Mouse (Mus musculus) heart, embryonic 10.5 days (tissue): ENCODE results near the gene Klhl7. TPM values are rescaled to one million over a fixed set of nuclear protein-coding genes. Genes with fewer than 3 reads are reported as not detected.
"Not testable (repeated sequence)": the region's sequence is repeated elsewhere in the genome, so short reads cannot be mapped to it uniquely, and the experiment has no call there.

Experiments used
- DNase-seq: peaks from one replicate; pipeline ENCODE4 v3.0.0-alpha.2; 2017; ENCODE audit warnings: low spot score
- H3K27ac ChIP-seq: fragments of 300-500 bp; sonication (generic); 2 replicates; pipeline ENCODE4 v1.5.1; 2016; ENCODE audit warnings: mild to moderate bottlenecking
- H3K27me3 ChIP-seq: fragments of 300-500 bp; sonication (generic); 2 replicates; pipeline ENCODE4 v1.6.1; 2016; ENCODE audit warnings: mild to moderate bottlenecking; ENCODE audit not compliant: poor library complexity, insufficient read depth, severe bottlenecking
- H3K36me3 ChIP-seq: fragments of 300-500 bp; sonication (generic); 2 replicates; pipeline ENCODE4 v1.6.1; 2016; ENCODE audit warnings: mild to moderate bottlenecking, moderate library complexity
- H3K4me1 ChIP-seq: fragments of 300-500 bp; sonication (generic); 2 replicates; pipeline ENCODE4 v1.6.1; 2016; ENCODE audit warnings: mild to moderate bottlenecking
- H3K4me3 ChIP-seq: fragments of 300-500 bp; sonication (generic); 2 replicates; pipeline ENCODE4 v1.5.1; 2016; ENCODE audit warnings: mild to moderate bottlenecking, moderate library complexity
- H3K9me3 ChIP-seq: fragments of 300-500 bp; sonication (generic); 2 replicates; pipeline ENCODE4 v1.6.1; 2016; ENCODE audit warnings: mild to moderate bottlenecking, moderate library complexity
- WGBS: fragments of 180-500 bp; shearing (Covaris S2); methylation state at CpG from one replicate; pipeline ENCODE4 v1.1.7; 2016; 5-methylcytosine and 5-hydroxymethylcytosine counted together
- polyA plus RNA-seq: library from polyadenylated mRNA; unstranded; fragments of >200 nt; fragmentation: Nextera tagmentation; extraction: Ambion mirVana; gene quantifications from 2 replicates; pipeline ENCODE4 v1.2.1, GENCODE M21; 2016

Klhl7 gene
- polyA plus RNA-seq, 1 experiment from 2014 or later = 45.0 TPM

- no peaks in the 10 kb centered on the region for H3K36me3 ChIP-seq
- H3K27ac ChIP-seq = peak overlapping the region; percentile 91
- H3K4me3 ChIP-seq = peak overlapping the region; percentile 91
- no peak for DNase-seq
- 12% methylated on average over 8 of the region's 8 CpGs for WGBS
- H3K9me3 ChIP-seq = no peaks in the 10 kb centered on the region
- no peaks in the 10 kb centered on the region for H3K27me3 ChIP-seq
- 0 out of 2 replicates have a peak, but pooled peaks cover 10% of the 10 kb centered on the region for H3K4me1 ChIP-seq
These were observed 1.2 kb downstream of the Klhl7 start for GRCm38 (mm10) chr5:24101446-24102140.

GRCm38 (mm10) chr5:24103235-24103634, 2.8 kb downstream of the Klhl7 start:
- not testable (repeated sequence) for H3K9me3 ChIP-seq, DNase-seq, H3K4me1 ChIP-seq, H3K36me3 ChIP-seq, H3K4me3 ChIP-seq, H3K27me3 ChIP-seq, H3K27ac ChIP-seq
- WGBS = 76% methylated on average over 2 of the region's 2 CpGs

- H3K4me3 ChIP-seq = no peak overlapping the region
- no peak overlapping the region for H3K27ac ChIP-seq
- H3K27me3 ChIP-seq = no peaks in the 10 kb centered on the region
- no peak for DNase-seq
- H3K4me1 ChIP-seq = 0 out of 2 replicates have a peak, but pooled peaks cover 10% of the 10 kb centered on the region
- H3K9me3 ChIP-seq = no peaks in the 10 kb centered on the region
- no peaks in the 10 kb centered on the region for H3K36me3 ChIP-seq
- 75% methylated on average over 2 of the region's 2 CpGs for WGBS
These were observed 3.4 kb downstream of the Klhl7 start for GRCm38 (mm10) chr5:24103841-24104240.

GRCm38 (mm10) chr5:24107071-24107739, 6.8 kb downstream of the Klhl7 start:
- WGBS = 87% methylated on average over 7 of the region's 7 CpGs
- Histone ChIP-seq H3K4me3 (no peak overlapping the region), H3K27me3 (no peaks in the 10 kb centered on the region), H3K4me1 (no peaks in the 10 kb centered on the region), H3K36me3 (peaks cover 10% of the 10 kb centered on the region; the same call in 1 of the 2 replicates), H3K9me3 (no peaks in the 10 kb centered on the region), H3K27ac (no peak overlapping the region)
- no peak for DNase-seq

GRCm38 (mm10) chr5:24107740-24108098, 7.3 kb downstream of the Klhl7 start:
- H3K9me3 ChIP-seq = no peaks in the 10 kb centered on the region
- WGBS = 60% methylated on average over 3 of the region's 3 CpGs
- no peak for DNase-seq

GRCm38 (mm10) chr5:24110068-24110467, 9.7 kb downstream of the Klhl7 start:
- 66% methylated on average over 5 of the region's 5 CpGs for WGBS
- no peaks in the 10 kb centered on the region for H3K4me1 ChIP-seq
- H3K9me3 ChIP-seq = no peaks in the 10 kb centered on the region
- H3K27ac ChIP-seq = no peak overlapping the region
- no peaks in the 10 kb centered on the region for H3K27me3 ChIP-seq
- no peak overlapping the region for H3K4me3 ChIP-seq
- DNase-seq = peak; percentile 85
- H3K36me3 ChIP-seq = peaks cover 10% of the 10 kb centered on the region; the same call in 1 of the 2 replicates

More at GRCm38 (mm10) chr5:24107740-24108098, 7.3 kb downstream of the Klhl7 start:
- Histone ChIP-seq H3K27ac (no peak overlapping the region), H3K27me3 (no peaks in the 10 kb centered on the region), H3K36me3 (peaks cover 10% of the 10 kb centered on the region; the same call in 1 of the 2 replicates), H3K4me1 (no peaks in the 10 kb centered on the region), H3K4me3 (no peak overlapping the region)

- Histone ChIP-seq H3K36me3 (peaks cover 10% of the 10 kb centered on the region; the same call in 1 of the 2 replicates), H3K27me3 (no peaks in the 10 kb centered on the region), H3K4me3 (no peak overlapping the region), H3K4me1 (no peaks in the 10 kb centered on the region), H3K9me3 (no peaks in the 10 kb centered on the region), H3K27ac (no peak overlapping the region)
- DNase-seq = no peak
- WGBS = 83% methylated on average over 12 of the region's 12 CpGs
These were observed 11.9 kb downstream of the Klhl7 start for GRCm38 (mm10) chr5:24112116-24112903.

- DNase-seq = no peak
- H3K4me1 ChIP-seq = peaks cover 16% of the 10 kb centered on the region
- H3K27me3 ChIP-seq = no peaks in the 10 kb centered on the region
- 90% methylated on average over 2 of the region's 2 CpGs for WGBS
- H3K4me3 ChIP-seq = no peak overlapping the region
- peaks cover 7% of the 10 kb centered on the region; the same call in 1 of the 2 replicates for H3K36me3 ChIP-seq
- H3K9me3 ChIP-seq = no peaks in the 10 kb centered on the region
- no peak overlapping the region for H3K27ac ChIP-seq
These were observed 21.8 kb downstream of the Klhl7 start for GRCm38 (mm10) chr5:24122221-24122620.

GRCm38 (mm10) chr5:24124175-24124574, 23.8 kb downstream of the Klhl7 start:
- peak overlapping the region; percentile 18; the same call in 1 of the 2 replicates for H3K27ac ChIP-seq
- H3K9me3 ChIP-seq = no peaks in the 10 kb centered on the region
- no peak overlapping the region for H3K4me3 ChIP-seq
- H3K36me3 ChIP-seq = 0 out of 2 replicates have a peak, but pooled peaks cover 7% of the 10 kb centered on the region
- H3K4me1 ChIP-seq = peaks cover 16% of the 10 kb centered on the region
- H3K27me3 ChIP-seq = no peaks in the 10 kb centered on the region
- DNase-seq = no peak
- 87% methylated on average over 1 of the region's 1 CpGs for WGBS

- 84% methylated on average over 3 of the region's 3 CpGs for WGBS
- no peak for DNase-seq
- Histone ChIP-seq H3K27ac (no peak overlapping the region), H3K27me3 (no peaks in the 10 kb centered on the region), H3K4me3 (no peak overlapping the region), H3K4me1 (peaks cover 16% of the 10 kb centered on the region), H3K9me3 (no peaks in the 10 kb centered on the region), H3K36me3 (0 out of 2 replicates have a peak, but pooled peaks cover 4% of the 10 kb centered on the region)
These were observed 24.3 kb downstream of the Klhl7 start for GRCm38 (mm10) chr5:24124579-24125276.

GRCm38 (mm10) chr5:24125910-24126636, 25.7 kb downstream of the Klhl7 start:
- Histone ChIP-seq H3K27ac (peak overlapping the region; percentile 84), H3K4me1 (peaks cover 19% of the 10 kb centered on the region), H3K9me3 (no peaks in the 10 kb centered on the region), H3K4me3 (no peak overlapping the region), H3K27me3 (no peaks in the 10 kb centered on the region), H3K36me3 (peaks cover 6% of the 10 kb centered on the region; the same call in 1 of the 2 replicates)
- 75% methylated on average over 1 of the region's 1 CpGs for WGBS
- no peak for DNase-seq

GRCm38 (mm10) chr5:24126967-24127366, 26.6 kb downstream of the Klhl7 start:
- peak overlapping the region; percentile 84 for H3K27ac ChIP-seq
- no peak for DNase-seq
- no peaks in the 10 kb centered on the region for H3K9me3 ChIP-seq
- peaks cover 6% of the 10 kb centered on the region; the same call in 1 of the 2 replicates for H3K36me3 ChIP-seq
- H3K27me3 ChIP-seq = no peaks in the 10 kb centered on the region
- H3K4me3 ChIP-seq = no peak overlapping the region
- 31% methylated on average over 4 of the region's 4 CpGs for WGBS
- H3K4me1 ChIP-seq = peaks cover 19% of the 10 kb centered on the region
